Mouse (Mus musculus): ENCODE measurements around the gene Caps2.
"Not testable (repeated sequence)": the region's sequence is repeated elsewhere in the genome, so short reads cannot be mapped to it uniquely, and the experiment has no call there.

The Caps2 gene

GRCm38 (mm10) chr10:112163168-112163766, at the start of gene Caps2:
Gene Caps2, plus strand, starts transcription at chr10:112163621.
- DNase-seq (ENCODE audit: low read depth, low spot score), result peak; percentile 90

DNA sequence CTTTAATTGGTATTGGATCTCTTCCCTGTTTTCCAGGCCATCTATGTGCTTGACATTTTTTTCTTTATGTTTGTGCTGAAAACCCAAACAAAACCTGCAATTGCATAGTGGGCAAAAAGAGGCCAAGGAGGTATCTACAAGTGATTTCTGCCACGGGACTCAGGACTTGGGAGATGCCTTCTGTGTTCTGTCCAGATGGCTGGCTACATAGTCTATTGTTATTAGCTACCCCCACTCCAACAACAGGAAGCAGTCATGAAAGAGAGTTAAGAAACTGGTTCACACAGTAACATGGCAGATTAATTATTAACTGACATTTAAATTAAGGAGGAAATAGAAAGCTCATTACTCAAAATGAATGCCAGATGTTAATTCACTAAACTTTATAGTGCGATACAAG, 38.3 kb upstream of the Caps2 start:
- DNase-seq (ENCODE audit: low read depth, low spot score), result not testable (repeated sequence)

DNA sequence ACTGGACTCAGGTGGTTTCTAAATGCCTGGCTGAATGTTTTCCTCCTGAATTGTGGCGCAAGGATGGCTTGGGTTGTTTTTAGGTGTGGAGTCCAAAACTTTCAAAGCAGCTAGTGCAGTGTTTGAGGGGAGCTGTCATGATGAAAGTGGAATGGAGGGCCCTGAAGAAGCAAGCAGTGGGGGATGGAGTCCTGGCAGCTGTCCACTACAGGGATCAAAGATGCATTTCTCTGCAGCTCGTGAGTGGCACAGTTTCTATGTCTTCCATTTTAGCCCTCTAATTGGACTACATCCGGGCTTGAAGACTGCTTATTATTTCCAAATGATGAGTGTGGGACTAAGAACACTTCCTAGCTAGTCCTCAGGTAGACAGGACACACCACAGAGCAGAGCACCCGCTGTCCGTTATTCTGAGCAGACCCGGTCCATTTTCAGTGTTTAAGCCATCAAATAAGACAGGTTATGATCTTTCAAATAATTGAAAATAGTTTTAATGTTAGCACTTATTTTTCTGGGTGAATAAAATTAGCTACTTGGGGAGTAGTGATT, 35.7 kb upstream of the Caps2 start:
- not testable (repeated sequence) for DNase-seq (ENCODE audit: low read depth, low spot score)

GRCm38 (mm10) chr10:112132194-112132593, 31.2 kb upstream of the Caps2 start:
- no peak for DNase-seq (ENCODE audit: low read depth, low spot score)

- DNase-seq (ENCODE audit: low read depth, low spot score), result peak; percentile 82
These were observed 25.2 kb upstream of the Caps2 start for GRCm38 (mm10) chr10:112138050-112138870.

DNA sequence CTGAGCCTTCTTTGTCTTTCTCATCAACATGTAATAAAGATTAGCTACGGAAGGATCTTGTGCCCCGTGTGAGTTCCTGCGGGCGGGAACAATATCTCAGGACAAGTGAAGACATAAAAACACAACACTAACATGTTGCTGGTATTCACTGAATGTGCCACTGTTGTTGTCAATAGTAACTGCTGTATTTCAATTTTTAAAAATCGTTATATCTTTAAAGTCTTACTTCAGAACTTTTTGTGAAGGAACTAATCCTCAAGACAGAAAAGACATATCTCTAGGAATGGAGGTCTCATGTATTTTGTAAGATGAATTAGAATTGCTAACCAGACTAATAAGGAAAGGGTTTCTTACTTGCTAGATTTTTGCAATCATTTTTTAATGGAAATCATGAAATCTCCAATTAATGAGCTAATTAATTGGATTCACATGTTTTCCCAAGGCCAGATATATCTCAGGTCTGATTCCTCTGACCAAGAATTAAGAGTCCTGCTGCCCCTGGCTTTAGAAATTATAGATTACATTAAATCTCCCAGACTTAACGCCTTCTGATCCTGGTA, 24.5 kb upstream of the Caps2 start:
- DNase-seq (ENCODE audit: low read depth, low spot score), result no peak

- DNase-seq (ENCODE audit: low read depth, low spot score), result no peak
These were observed 23.6 kb upstream of the Caps2 start for GRCm38 (mm10) chr10:112139834-112140233.

- DNase-seq (ENCODE audit: low read depth, low spot score), result peak; percentile 97
These were observed 3.4 kb upstream of the Caps2 start, which contains the start of gene Glipr1l3 for GRCm38 (mm10) chr10:112159882-112160560. Gene Glipr1l3, minus strand, starts transcription at chr10:112160327.

GRCm38 (mm10) chr10:112177027-112177426, 13.6 kb downstream of the Caps2 start:
- DNase-seq (ENCODE audit: low read depth, low spot score), result not testable (repeated sequence)

GRCm38 (mm10) chr10:112193919-112194318, 30.5 kb downstream of the Caps2 start:
- not testable (repeated sequence) for DNase-seq (ENCODE audit: low read depth, low spot score)

DNA sequence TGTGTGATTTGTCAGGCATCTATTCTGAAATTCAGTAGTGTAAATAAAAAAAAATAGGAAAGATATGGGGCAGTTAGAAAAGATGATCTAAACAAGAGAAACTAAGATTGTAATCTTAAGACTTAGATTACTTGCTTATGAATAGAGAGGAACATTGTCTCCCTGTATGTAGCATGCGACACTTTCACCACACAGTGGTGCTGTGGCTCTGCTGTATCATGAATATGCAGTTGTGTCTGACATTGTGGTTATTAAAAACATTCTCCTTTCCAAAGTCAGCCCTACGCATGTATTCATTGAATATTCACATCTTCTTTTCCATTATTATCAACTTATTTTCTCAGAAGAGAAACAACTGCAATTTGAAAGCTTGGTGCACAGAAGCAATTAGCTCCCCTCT, 40.0 kb downstream of the Caps2 start:
- DNase-seq (ENCODE audit: low read depth, low spot score), result no peak

DNA sequence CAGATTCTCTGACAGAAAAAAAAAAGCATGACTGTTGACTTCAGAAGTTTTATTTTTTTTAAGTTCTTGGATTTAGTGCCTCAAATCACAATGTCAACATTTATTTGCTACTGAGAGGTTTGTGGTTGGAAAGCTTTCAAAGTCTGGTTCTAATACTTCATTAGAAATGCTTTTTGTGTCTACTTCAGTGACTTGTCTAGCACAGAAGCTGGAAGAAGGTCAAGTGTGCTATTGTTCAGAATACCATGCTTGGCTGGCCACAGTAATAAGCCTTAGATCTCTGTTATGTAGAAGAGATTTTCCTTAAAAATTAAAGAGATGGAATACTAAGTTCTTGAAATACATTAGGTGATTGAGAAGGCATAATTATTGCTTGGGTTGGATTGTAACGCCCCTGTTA, 63.7 kb downstream of the Caps2 start:
- DNase-seq (ENCODE audit: low read depth, low spot score), result no peak

DNA sequence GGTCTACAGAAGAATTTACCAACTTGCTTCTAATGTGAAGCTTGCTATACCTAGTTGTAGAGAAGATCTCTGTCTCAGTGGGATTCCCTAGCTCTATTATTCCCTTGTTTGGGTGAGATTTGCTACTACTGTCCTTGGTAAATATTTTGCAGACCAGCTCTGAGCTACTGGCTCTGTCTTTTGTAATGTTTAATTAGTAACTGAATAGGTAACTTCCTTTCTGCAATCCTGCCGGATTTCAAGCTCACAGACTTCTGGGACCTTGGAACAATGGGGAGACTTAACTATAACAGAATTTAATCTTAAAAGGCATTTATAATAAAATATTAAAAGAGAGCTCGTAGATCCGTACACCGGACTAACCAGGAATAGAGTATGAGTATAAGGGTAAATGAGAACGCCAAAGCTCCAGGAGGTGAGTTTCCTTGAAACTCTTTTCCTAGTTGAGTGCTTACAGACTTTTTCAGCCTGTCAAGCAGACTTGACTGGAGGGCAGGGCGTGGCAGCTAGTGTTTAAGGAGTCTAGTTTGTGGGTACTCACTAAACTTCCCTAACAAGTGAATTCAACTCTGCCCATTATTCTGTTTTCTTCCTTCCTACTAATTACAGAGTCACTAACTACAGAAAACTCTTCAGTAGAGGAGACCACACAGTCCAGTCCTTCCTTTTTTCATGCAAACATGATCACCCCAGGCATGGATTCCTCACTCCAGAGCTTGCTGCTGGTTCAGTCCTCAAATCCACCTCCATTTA, 65.8 kb downstream of the Caps2 start:
- DNase-seq (ENCODE audit: low read depth, low spot score), result peak; percentile 93

DNA sequence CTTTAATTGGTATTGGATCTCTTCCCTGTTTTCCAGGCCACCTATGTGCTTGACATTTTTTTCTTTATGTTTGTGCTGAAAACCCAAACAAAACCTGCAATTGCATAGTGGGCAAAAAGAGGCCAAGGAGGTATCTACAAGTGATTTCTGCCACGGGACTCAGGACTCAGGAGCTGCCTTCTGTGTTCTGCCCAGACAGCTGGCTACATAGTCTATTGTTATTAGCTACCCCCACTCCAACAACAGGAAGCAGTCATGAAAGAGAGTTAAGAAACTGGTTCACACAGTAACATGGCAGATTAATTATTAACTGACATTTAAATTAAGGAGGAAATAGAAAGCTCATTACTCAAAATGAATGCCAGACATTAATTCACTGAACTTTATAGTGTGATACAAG, 69.3 kb downstream of the Caps2 start:
- DNase-seq (ENCODE audit: low read depth, low spot score), result not testable (repeated sequence)

GRCm38 (mm10) chr10:112235396-112235940, 72.0 kb downstream of the Caps2 start:
- DNase-seq (ENCODE audit: low read depth, low spot score), result not testable (repeated sequence)

- no peak for DNase-seq (ENCODE audit: low read depth, low spot score)
These were observed 84.9 kb downstream of the Caps2 start for GRCm38 (mm10) chr10:112248273-112248672.

GRCm38 (mm10) chr10:112263467-112263866, 100.0 kb downstream of the Caps2 start:
- no peak for DNase-seq (ENCODE audit: low read depth, low spot score)
